In genomic region chr9:64507207-64507517, GRCm38 (mm10) we compare ENCODE assay signal across 17 mouse cellular contexts.
A peak's percentile ranks its signal among the peaks of the same experiment; 100 is the strongest.
DNase-seq lines count a peak whose midpoint lies in the region; ATAC-seq and TF ChIP-seq lines count a peak whose summit lies in the region.
"Had no signal": no experiment of that assay in that cellular context is flagged by ENCODE, and none has a peak within 500 bp of the region (broad histone marks: within the 10 kb centered on the region; RNA-seq: fewer than 3 reads in every experiment).

No protein-coding gene starts in this region.

- H3K4me1 ChIP-seq in heart, postnatal 0 days (ENCODE audit: control insufficient read depth, insufficient read depth): no peaks in the 10 kb centered on the region
- H3K4me1 ChIP-seq in kidney, embryonic 16.5 days (ENCODE audit: insufficient read depth, low read length): peaks cover 35% of the 10 kb centered on the region
- peaks cover 8% of the 10 kb centered on the region; the same call in 1 of the 2 replicates for H3K4me1 ChIP-seq in kidney, embryonic 14.5 days (ENCODE audit: control insufficient read depth, insufficient read depth, low read length)
- no peaks in the 10 kb centered on the region for H3K4me1 ChIP-seq in liver, postnatal 0 days (ENCODE audit: insufficient read depth)
- H3K4me1 ChIP-seq in liver, embryonic 11.5 days (replicated peaks; ENCODE audit: control insufficient read depth, insufficient read depth, low read length): no peaks in the 10 kb centered on the region
- H3K4me1 ChIP-seq: embryonic facial prominence, embryonic 12.5 days; heart, embryonic 10.5 days had no signal

- H3K27me3 ChIP-seq in heart, postnatal 0 days (ENCODE audit: control insufficient read depth, insufficient read depth, low read length): no peaks in the 10 kb centered on the region
- H3K27me3 ChIP-seq in kidney, embryonic 16.5 days (ENCODE audit: insufficient read depth, low read length): no peaks in the 10 kb centered on the region
- no peaks in the 10 kb centered on the region for H3K27me3 ChIP-seq in kidney, embryonic 14.5 days (ENCODE audit: control insufficient read depth, insufficient read depth, low read length)
- H3K27me3 ChIP-seq in liver, postnatal 0 days (ENCODE audit: insufficient read depth, low read length): no peaks in the 10 kb centered on the region
- 0 out of 2 replicates have a peak, but pooled peaks cover 3% of the 10 kb centered on the region for H3K27me3 ChIP-seq in liver, embryonic 11.5 days (replicated peaks; ENCODE audit: control insufficient read depth, insufficient read depth, low read length)
- H3K27me3 ChIP-seq: CH12.LX, Patski had no signal

- H3K9me3 ChIP-seq in heart, postnatal 0 days (replicated peaks; ENCODE audit: control insufficient read depth, low read length): no peaks in the 10 kb centered on the region
- H3K9me3 ChIP-seq in kidney, embryonic 16.5 days (ENCODE audit: low read length): no peaks in the 10 kb centered on the region
- H3K9me3 ChIP-seq in kidney, embryonic 14.5 days (ENCODE audit: control insufficient read depth, low read length): no peaks in the 10 kb centered on the region
- no peaks in the 10 kb centered on the region for H3K9me3 ChIP-seq in liver, postnatal 0 days (ENCODE audit: low read length)
- H3K9me3 ChIP-seq in liver, embryonic 11.5 days (ENCODE audit: control insufficient read depth, low read length): no peaks in the 10 kb centered on the region
- H3K9me3 ChIP-seq: embryonic facial prominence, embryonic 12.5 days; heart, embryonic 10.5 days had no signal

- H3K36me3 ChIP-seq in heart, postnatal 0 days (replicated peaks; ENCODE audit: control insufficient read depth, insufficient read depth, low read length): no peaks in the 10 kb centered on the region
- H3K36me3 ChIP-seq in kidney, embryonic 16.5 days (ENCODE audit: insufficient read depth, low read length): no peaks in the 10 kb centered on the region
- H3K36me3 ChIP-seq in kidney, embryonic 14.5 days (ENCODE audit: control insufficient read depth, insufficient read depth, low read length): no peaks in the 10 kb centered on the region
- no peaks in the 10 kb centered on the region for H3K36me3 ChIP-seq in liver, postnatal 0 days (replicated peaks; ENCODE audit: insufficient read depth, low read length)
- H3K36me3 ChIP-seq in liver, embryonic 11.5 days (ENCODE audit: control insufficient read depth, insufficient read depth, low read length): no peaks in the 10 kb centered on the region
- H3K36me3 ChIP-seq: embryonic facial prominence, embryonic 12.5 days; heart, embryonic 10.5 days had no signal

- H3K4me3 ChIP-seq in heart, postnatal 0 days (ENCODE audit: low read depth, low read length): no peak overlapping the region
- H3K4me3 ChIP-seq in kidney, embryonic 16.5 days (ENCODE audit: low read length): no peak overlapping the region
- H3K4me3 ChIP-seq in kidney, embryonic 14.5 days (ENCODE audit: low read length): no peak overlapping the region
- H3K4me3 ChIP-seq in liver, postnatal 0 days (ENCODE audit: low read depth, low read length): no peak overlapping the region
- H3K4me3 ChIP-seq in liver, embryonic 11.5 days (ENCODE audit: low read depth, low read length): no peak overlapping the region
- H3K4me3 ChIP-seq: embryonic facial prominence, embryonic 12.5 days; heart, embryonic 10.5 days had no signal

- H3K27ac ChIP-seq in heart, postnatal 0 days (ENCODE audit: low read depth): 0 out of 2 replicates have a peak overlapping the region, but pooled peaks have one; percentile 25
- peak overlapping the region; percentile 23; the same call in 1 of the 2 replicates for H3K27ac ChIP-seq in kidney, embryonic 16.5 days (ENCODE audit: low read length)
- H3K27ac ChIP-seq in kidney, embryonic 14.5 days (ENCODE audit: low read depth, low read length): no peak overlapping the region
- H3K27ac ChIP-seq in liver, postnatal 0 days (ENCODE audit: low read depth): 0 out of 2 replicates have a peak overlapping the region, but pooled peaks have one; percentile 24
- no peak overlapping the region for H3K27ac ChIP-seq in liver, embryonic 11.5 days (ENCODE audit: low read depth, low read length)
- H3K27ac ChIP-seq: embryonic facial prominence, embryonic 12.5 days; heart, embryonic 10.5 days; hindbrain, postnatal 0 days had no signal

- no peak overlapping the region for H3K4me2 ChIP-seq in heart, postnatal 0 days (ENCODE audit: low read depth, low read length)
- H3K4me2 ChIP-seq in kidney, embryonic 16.5 days (replicated peaks; ENCODE audit: low read depth, low read length): no peak overlapping the region
- no peak overlapping the region for H3K4me2 ChIP-seq in kidney, embryonic 14.5 days (replicated peaks; ENCODE audit: low read depth, low read length)
- no peak overlapping the region for H3K4me2 ChIP-seq in liver, postnatal 0 days (ENCODE audit: low read depth, low read length)
- H3K4me2 ChIP-seq in liver, embryonic 11.5 days: no peak overlapping the region
- H3K4me2 ChIP-seq: embryonic facial prominence, embryonic 12.5 days had no signal

- DNase-seq in heart, postnatal 0 days (ENCODE audit: low spot score): no peak
- no peak for DNase-seq in heart, adult 11 months
- DNase-seq in liver, postnatal 0 days: no peak
- DNase-seq in liver, embryonic 11.5 days (ENCODE audit: low spot score): no peak
- DNase-seq in urinary bladder, adult 18-20 months (ENCODE audit: low spot score in 2 of 2): no peak
- DNase-seq: cerebellum, adult 11-12 months; cerebellum, adult 9-10 months; cerebellum, postnatal 25 days; gastrocnemius, postnatal 36 days had no signal

- H3K9ac ChIP-seq in heart, postnatal 0 days (replicated peaks; ENCODE audit: low read depth, low read length): no peak overlapping the region
- H3K9ac ChIP-seq in kidney, embryonic 16.5 days (replicated peaks; ENCODE audit: low read length): no peak overlapping the region
- H3K9ac ChIP-seq in kidney, embryonic 14.5 days (ENCODE audit: low read depth, low read length): no peak overlapping the region
- H3K9ac ChIP-seq in liver, postnatal 0 days (replicated peaks): no peak overlapping the region
- no peak overlapping the region for H3K9ac ChIP-seq in liver, embryonic 11.5 days (ENCODE audit: low read depth, low read length)
- H3K9ac ChIP-seq: embryonic facial prominence, embryonic 12.5 days had no signal

- ATAC-seq in heart, postnatal 0 days (ENCODE audit: insufficient read depth, low read depth): 0 out of 2 replicates have a peak, but pooled peaks have one; percentile 24
- peak; percentile 55; the same call in 1 of the 2 replicates for ATAC-seq in kidney, embryonic 16.5 days (ENCODE audit: low FRiP score, low TSS enrichment)
- ATAC-seq in kidney, embryonic 14.5 days (ENCODE audit: low FRiP score, low TSS enrichment): no peak
- ATAC-seq in liver, postnatal 0 days: peak; percentile 12; the same call in 1 of the 2 replicates
- ATAC-seq in liver, embryonic 11.5 days (replicated peaks; ENCODE audit: low FRiP score): no peak
- ATAC-seq: activated CD4-positive, CD25-positive, alpha-beta regulatory T cell, adult 4 months; Patski had no signal

- WGBS in heart, postnatal 0 days: 37% methylated on average over 6 of the region's 6 CpGs
- WGBS in kidney, embryonic 16.5 days: 40% methylated on average over 6 of the region's 6 CpGs
- WGBS in kidney, embryonic 14.5 days: 51% methylated on average over 6 of the region's 6 CpGs
- 60% methylated on average over 6 of the region's 6 CpGs for WGBS in liver, postnatal 0 days (ENCODE audit: insufficient replicate concordance)
- 53% methylated on average over 6 of the region's 6 CpGs for WGBS in liver, embryonic 11.5 days

- no peak for TF ChIP-seq EP300 in heart, postnatal 0 days (IDR thresholded peaks at IDR 0.05; ENCODE audit: low read depth)
- TF ChIP-seq EP300 in liver, postnatal 0 days (IDR thresholded peaks at IDR 0.05; ENCODE audit: low read depth): no peak

- TF ChIP-seq CTCF in heart, postnatal 0 days (IDR thresholded peaks at IDR 0.05; ENCODE audit: low read depth): no peak
- no peak for TF ChIP-seq CTCF in liver, postnatal 0 days (IDR thresholded peaks at IDR 0.05; ENCODE audit: low read depth)

Comparison
In these comparisons a context has a peak if more than half of its experiments do, and no peak if none do; other contexts are left out.
1. ATAC-seq: peak in heart, postnatal 0 days (single experiment), kidney, embryonic 16.5 days (single experiment) and liver, postnatal 0 days (single experiment); none in kidney, embryonic 14.5 days (single experiment) and liver, embryonic 11.5 days (single experiment).
2. H3K27ac ChIP-seq: peak in heart, postnatal 0 days (single experiment), kidney, embryonic 16.5 days (single experiment) and liver, postnatal 0 days (single experiment); none in kidney, embryonic 14.5 days (single experiment) and liver, embryonic 11.5 days (single experiment).